Mouse (Mus musculus) layer of hippocampus, postnatal 25 days (tissue): Measurements from ENCODE around the gene Klhl29. TPM values are rescaled to one million over a fixed set of nuclear protein-coding genes. Genes with fewer than 3 reads are reported as not detected.
A peak's percentile ranks its signal among the peaks of the same experiment; 100 is the strongest.

ENCODE experiments used
- DNase-seq, 2 experiments: peaks; one replicate each; pipeline ENCODE4 v3.0.0; 2022; ENCODE audit warnings: mixed read lengths in 2 of 2, low spot score in 1 of 2; ENCODE audit errors: extremely low spot score in 1 of 2
- total RNA-seq, 2 experiments: library from RNA; stranded (reverse); gene quantifications; 2 replicates each; pipeline ENCODE4 v1.2.3; 2021

Klhl29 gene
- total RNA-seq, 2 experiments from 2014 or later = 37.5 to 39.5 TPM

DNA sequence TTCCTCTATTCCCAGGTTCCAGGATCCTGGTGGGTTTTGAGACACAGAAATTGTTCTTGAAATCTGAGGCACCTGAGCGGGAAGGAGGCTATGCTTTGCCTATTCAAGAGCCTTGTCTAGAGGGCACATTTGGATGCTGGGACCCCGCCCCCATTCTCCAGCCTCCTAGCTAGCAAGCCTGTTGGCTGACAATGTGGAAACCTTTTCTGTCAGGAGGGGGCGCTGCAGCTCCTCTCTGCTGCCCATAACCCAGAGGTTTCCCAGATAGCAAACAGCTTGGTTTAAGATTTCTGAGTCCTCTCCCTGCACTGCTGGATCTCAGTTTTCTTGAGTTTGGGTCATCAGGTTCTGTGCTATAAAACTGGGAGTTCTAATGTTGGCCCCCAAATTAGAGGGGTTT lies 232.7 kb downstream of the Klhl29 start:
- DNase-seq = peak; percentile 85 to 96

- DNase-seq = no peak
These were observed 234.4 kb downstream of the Klhl29 start for GRCm38 (mm10) chr12:5141040-5141439.

GRCm38 (mm10) chr12:5139302-5139701 lies 236.2 kb downstream of the Klhl29 start:
- no peak for DNase-seq

- peak in 1 of 2 experiments; percentile 51 for DNase-seq
These were observed 239.2 kb downstream of the Klhl29 start for GRCm38 (mm10) chr12:5136300-5136699.

DNA sequence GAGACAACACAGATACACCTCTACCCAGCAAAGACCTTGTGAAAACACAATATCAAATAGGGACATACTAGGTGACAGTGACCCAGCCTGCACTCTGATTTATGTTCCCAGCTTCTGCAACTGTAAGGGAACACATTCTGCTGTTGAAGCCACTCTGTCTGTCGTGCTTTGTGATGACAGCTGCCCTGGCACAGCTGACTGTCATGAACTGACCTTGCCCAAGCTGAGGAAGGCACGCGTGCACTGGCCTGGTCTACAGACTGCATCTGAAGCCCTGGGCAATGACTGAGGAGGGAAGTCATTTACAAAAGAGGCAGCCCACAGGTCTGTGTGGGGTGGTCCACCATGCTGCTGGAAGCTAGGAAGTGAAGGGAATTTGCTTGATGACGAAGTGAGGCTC lies 246.3 kb downstream of the Klhl29 start:
- no peak for DNase-seq

GRCm38 (mm10) chr12:5125907-5126306 lies 249.6 kb downstream of the Klhl29 start:
- no peak for DNase-seq

GRCm38 (mm10) chr12:5122972-5123371 lies 252.5 kb downstream of the Klhl29 start:
- no peak for DNase-seq

DNA sequence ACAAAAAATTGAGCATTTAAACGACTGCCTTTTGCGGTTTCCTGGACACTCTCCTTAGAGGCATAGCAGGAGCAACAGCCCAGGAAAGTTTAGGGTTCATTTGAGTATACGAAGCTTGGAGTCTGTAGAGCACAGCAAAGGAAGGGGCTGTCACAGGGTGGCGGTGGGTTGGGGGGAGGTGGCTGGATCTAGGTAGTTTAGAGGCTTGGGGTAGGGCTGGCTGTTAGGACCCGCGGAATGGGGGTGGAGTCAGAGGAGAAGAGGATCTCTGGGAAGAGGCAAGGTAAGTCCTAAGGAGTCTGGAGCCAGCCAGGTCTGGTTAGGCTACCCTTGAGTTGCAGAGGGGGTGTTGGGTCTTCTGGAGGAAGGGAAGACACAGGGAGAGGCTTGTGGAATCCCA lies 255.2 kb downstream of the Klhl29 start:
- no peak for DNase-seq

GRCm38 (mm10) chr12:5119726-5120125 lies 255.8 kb downstream of the Klhl29 start:
- DNase-seq = peak; percentile 79 to 84

GRCm38 (mm10) chr12:5119286-5119685 lies 256.2 kb downstream of the Klhl29 start:
- no peak for DNase-seq

DNA sequence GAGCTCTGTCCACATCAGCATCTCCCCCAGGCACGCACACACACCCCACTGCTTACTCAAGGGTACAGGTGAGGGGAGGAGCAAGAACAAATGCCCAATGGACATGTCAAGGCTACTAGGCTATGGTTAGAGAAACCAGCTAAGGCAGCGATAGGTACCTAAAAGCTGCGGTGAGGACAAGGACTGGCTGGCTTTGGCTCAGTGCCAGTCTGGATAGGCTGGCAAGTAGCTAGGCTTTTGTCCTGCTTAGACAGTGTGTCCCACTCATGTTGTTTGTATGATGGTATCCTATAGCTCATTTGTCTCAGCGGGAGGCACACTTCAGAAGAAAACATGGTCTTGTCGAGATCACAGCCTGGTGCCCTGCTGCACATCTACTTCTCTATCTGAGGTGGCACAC lies 258.9 kb downstream of the Klhl29 start:
- no peak for DNase-seq

- DNase-seq = no peak
These were observed 260.9 kb downstream of the Klhl29 start for GRCm38 (mm10) chr12:5114631-5115030.

GRCm38 (mm10) chr12:5111343-5111742 lies 264.1 kb downstream of the Klhl29 start:
- DNase-seq = no peak

DNA sequence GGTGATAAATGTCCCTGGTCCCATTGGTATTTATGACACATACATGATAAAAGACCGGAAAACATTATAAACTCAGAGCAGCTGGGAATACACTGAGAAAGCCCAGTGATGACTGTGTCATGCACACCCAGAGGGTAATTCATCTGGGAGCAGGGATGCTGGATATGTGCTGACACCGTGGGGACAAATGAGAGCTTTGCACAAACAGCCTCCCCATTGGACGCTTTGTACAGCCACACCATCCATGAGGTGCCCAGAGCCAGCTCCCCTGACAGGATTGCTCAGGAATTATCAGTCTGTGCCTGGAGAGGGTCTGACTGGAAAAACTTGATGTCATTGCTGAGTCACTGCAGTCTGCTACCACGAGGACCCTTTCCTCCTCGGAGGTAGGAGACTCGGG lies 266.9 kb downstream of the Klhl29 start:
- DNase-seq = no peak

DNA sequence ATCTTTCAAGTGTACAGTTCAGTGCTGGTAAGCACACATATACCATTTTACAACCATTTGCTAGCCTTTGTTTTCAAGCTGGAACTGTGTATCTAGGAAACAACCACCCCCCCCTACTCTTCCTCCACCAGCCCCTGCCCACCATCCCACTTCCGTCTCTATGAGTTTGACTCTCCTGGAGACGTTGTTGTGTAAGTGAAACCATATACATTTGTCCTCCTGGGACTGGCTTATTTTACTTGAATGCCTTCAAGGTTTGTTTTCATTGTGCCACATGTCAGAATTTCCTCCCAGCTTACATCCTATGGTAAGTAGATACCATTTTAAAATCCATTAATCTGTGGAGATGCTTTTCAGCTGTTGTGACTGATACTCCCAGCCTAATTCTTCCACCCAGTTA lies 267.7 kb downstream of the Klhl29 start:
- DNase-seq = no peak

DNA sequence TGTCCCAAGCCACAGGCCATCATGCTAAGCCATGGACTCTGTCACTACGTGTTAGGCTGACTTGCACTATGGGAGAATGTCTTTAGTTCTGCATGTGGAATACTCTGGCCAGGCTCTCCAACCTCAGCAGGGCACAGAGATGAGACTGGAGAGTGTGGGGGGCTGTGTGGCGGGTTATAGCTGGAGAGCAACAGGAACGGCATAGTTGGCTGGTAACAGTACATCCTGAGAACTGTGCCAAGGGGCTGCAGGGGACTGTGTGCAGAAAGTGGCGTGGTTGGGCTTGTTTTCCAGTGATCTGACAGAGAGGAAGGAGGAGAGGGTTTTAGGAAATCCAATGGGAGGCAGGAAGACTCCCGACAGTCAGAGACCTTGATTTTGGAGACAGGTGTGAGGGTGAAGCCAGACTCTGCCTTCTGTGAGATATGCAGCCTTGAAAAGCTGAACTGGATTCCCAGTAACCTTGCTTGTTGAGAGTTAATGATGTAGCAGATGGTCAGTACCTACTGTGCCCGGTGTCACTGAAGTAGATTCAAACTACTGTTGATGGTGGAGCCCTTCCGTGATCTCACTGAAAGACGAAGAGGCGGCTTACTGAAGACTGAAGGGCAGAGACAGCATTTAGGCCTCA lies 270.9 kb downstream of the Klhl29 start:
- DNase-seq = no peak

DNA sequence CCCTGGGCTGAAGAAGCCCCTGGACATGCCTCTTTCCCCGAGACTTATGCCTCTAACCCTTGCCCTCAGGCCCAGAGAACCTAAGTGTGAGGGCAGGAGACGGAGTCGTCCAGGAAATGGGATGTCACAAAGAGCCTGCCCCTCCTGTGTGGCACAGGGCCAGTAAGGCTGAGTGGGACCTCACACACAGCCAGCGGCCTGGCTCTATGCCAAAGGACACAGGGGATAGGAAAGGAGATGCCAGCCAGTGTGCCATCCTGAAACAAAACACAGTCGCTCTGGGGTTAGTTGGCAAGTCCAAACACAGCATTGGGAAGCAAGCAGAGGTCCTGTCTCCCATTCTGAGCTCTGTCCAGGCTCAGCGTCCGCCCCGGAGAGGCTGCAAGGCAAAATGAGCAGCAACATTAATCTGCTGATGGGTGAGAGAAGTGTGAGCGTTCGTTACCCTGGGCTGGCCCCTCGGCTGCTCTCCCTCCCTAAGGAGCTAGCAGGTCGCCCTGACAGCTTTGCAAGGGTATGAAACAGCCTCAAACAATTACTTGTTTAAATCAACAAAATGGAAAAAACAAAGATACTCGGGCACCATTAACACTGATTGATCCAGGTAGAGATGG lies 274.0 kb downstream of the Klhl29 start:
- DNase-seq = no peak

DNA sequence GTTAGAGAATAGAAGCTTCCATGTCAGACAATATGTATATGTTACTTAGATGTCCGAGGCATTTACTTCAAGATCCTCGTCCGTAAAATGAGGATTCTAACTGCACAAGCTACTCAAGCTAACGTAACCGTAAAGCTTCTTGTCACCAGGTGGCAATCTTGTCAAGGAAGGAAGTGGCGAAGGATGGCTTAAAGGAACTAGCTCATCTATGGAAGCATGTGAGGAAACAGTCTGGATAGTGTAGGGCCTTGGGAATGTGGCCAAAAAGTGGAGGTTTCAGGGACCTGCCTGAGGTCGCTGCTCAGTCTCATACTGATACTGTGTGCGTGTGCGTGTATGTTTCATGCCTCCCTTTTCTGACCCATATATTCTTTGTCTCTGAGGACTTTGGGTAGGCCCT lies 275.9 kb downstream of the Klhl29 start:
- no peak for DNase-seq

- no peak for DNase-seq
These were observed 286.8 kb downstream of the Klhl29 start for GRCm38 (mm10) chr12:5088639-5089038.

- DNase-seq = peak in 1 of 2 experiments; percentile 56
These were observed 287.5 kb downstream of the Klhl29 start for GRCm38 (mm10) chr12:5087787-5088519.

- no peak for DNase-seq
These were observed 290.8 kb downstream of the Klhl29 start for GRCm38 (mm10) chr12:5084714-5085113.

DNA sequence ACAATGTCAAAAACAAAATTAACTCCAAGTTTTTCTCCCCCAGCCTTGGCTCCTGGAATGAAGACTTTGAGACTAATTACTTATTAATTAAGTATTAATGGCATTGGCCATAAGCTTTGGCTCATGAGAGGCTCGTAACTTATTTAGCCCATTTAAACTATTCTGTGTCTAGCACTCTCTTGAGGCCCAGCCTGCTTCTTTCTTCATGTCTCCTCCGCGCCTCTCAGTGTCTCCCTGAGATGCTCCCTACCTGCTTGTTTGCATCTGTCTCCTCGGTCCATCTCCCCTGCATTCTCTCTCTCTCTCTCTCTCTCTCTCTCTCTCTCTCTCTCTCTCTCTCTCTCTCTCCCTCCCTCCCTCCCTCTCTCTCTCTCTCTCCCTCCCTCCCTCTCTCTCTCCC lies 294.0 kb downstream of the Klhl29 start:
- DNase-seq = no peak
